8 mouse cellular contexts compared by ENCODE assay signal in the genomic region with DNA sequence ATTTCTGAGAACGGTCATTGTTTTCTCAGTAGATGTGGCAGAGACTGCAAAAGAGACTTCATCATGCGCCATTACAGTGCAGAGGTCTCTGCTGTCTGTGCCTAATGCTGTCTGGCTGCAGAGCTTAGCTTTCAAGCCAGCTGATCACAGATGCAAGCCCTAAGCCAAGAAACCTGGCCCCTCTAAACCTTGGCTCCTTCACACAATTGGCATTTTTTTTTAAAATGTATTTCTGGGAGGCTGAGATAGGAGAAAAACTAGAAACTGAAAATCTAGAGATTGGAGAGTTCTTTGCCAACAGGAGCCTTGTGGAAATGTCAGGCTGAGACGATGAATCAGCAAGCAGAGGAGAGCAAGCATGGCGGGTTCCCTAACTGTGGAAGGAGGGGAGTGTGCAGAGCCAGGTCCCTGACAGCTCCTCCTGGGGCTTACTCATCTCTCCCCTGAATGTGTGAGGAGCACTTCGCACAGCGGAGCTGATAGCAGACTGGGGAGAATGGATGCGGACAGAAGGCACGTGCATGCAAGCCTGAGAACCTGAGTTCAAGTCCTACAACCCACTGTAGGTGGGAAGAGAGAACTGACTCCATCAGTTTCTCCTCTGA. TPM values are rescaled to one million over a fixed set of nuclear protein-coding genes. Genes with fewer than 3 reads are reported as not detected.
DNase-seq lines count a peak whose midpoint lies in the region.

No protein-coding gene starts in this region.

- intact Hi-C loops in left cerebral cortex, postnatal 4 days (cut with DNase I), result no loop called here

- DNase-seq in adrenal gland, postnatal 14 days, result peak; percentile 19
- DNase-seq in adrenal gland, postnatal 25 days, result no peak
- peak; percentile 47 for DNase-seq in left cerebral cortex, adult 11 months (ENCODE audit: low spot score)
- no peak for DNase-seq in left cerebral cortex, postnatal 4 days
- DNase-seq in layer of hippocampus, postnatal 10 days (ENCODE audit: low spot score in 2 of 2), result peak; percentile 41 to 47
- peak; percentile 54 to 62 for DNase-seq in right cerebral cortex, postnatal 36 days (ENCODE audit: low spot score in 2 of 2)
- no peak for DNase-seq in urinary bladder, postnatal 36 days (ENCODE audit: low spot score in 2 of 2)
- no peak for DNase-seq in cerebellum, adult 9-11 months

RNA-seq across cellular contexts. Expression of a gene that starts 18.1 kb away (rescaled TPM):
- not detected in 2 replicates for total RNA-seq in adrenal gland, postnatal 14 days (2021)
- total RNA-seq in adrenal gland, postnatal 25 days (2021), result not detected in 2 replicates
- total RNA-seq in left cerebral cortex, postnatal 4 days (2021), result 1 to 10 TPM; 3.4 to 9.2 TPM
- 10 to 100 TPM; 31.6 to 34.5 TPM for total RNA-seq in layer of hippocampus, postnatal 10 days (2021)

RNA-seq across cellular contexts. Expression of a gene that starts 26.0 kb away (rescaled TPM):
- 0.19 TPM in 2 replicates for total RNA-seq in adrenal gland, postnatal 14 days (2021)
- not detected in 2 replicates for total RNA-seq in adrenal gland, postnatal 25 days (2021)
- not detected for total RNA-seq in left cerebral cortex, postnatal 4 days (2021)
- not detected for total RNA-seq in layer of hippocampus, postnatal 10 days (2021)

Comparison
In these comparisons a context has a peak if more than half of its experiments do, and no peak if none do; other contexts are left out.
1. DNase-seq: peak in adrenal gland, postnatal 14 days (single experiment), left cerebral cortex, adult 11 months (single experiment), layer of hippocampus, postnatal 10 days (2 of 2) and right cerebral cortex, postnatal 36 days (2 of 2); none in adrenal gland, postnatal 25 days (single experiment), left cerebral cortex, postnatal 4 days (single experiment), urinary bladder, postnatal 36 days (0 of 2) and cerebellum, adult 9-11 months (single experiment).